Mouse (Mus musculus): ENCODE results near the gene Phkg2.
"Not testable (repeated sequence)": the region's sequence is repeated elsewhere in the genome, so short reads cannot be mapped to it uniquely, and the experiment has no call there.

Phkg2 gene

DNA sequence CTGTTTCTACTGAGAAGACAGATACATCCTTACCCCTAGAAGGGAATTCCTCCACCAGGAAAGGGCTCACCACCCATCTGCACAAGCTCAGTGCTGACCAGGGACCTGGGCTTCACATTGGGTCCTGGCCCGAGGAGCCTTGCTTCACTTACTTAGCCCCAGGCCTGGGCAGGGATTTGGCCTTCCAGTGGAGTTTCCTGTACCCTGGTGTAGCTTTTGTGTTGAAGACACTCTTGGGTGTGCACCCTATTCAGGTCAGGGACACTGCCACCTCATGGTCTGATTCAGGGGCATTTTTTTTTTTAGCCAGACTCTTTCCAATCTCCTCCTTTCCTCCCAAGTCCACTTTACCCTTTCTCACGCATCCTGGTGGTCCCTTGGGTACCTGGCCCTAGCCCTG is 29.8 kb downstream of the Phkg2 start:
- no peak for DNase-seq (ENCODE audit: low spot score in 2 of 2)

DNA sequence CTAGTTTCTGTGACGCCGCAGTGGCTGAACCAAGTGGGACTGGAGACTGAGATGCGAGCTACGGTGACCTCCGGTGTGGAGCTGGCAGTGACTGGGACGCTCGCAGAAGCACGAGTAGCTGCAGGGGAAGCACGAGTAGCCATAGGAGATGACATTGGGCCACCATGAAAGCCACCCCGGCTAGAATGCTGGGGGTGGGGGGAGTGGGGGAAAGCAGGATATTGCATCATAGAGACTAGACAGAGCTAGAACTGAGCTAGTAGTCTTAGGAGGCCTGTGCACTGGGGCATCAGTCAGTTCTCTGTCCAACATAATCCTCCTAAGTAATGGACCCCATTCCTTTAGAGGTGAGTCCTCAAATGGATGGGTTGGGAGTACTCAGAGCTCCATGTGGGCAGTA is 31.1 kb downstream of the Phkg2 start:
- DNase-seq (ENCODE audit: low spot score in 2 of 2), result no peak

DNA sequence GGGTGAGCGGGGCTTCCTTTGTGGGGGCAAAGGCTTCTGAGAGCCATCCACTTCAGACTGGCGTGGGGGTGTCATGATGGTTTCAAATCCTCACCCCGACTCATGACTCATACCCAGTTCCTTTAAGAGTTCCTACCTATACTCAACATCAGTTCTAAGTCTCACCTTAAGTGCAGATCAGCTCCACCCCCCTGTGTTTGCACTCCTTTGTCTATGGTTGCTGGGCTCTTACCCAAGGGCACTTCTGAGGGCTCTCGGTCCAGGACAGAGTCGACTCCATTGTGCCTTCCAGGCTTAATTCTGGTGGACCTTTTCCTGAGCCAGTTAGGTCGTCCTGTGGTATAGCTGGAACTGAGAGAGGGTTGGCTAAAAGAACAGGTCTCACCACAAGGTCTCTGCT is 34.0 kb downstream of the Phkg2 start:
- DNase-seq (ENCODE audit: low spot score in 2 of 2), result no peak

DNA sequence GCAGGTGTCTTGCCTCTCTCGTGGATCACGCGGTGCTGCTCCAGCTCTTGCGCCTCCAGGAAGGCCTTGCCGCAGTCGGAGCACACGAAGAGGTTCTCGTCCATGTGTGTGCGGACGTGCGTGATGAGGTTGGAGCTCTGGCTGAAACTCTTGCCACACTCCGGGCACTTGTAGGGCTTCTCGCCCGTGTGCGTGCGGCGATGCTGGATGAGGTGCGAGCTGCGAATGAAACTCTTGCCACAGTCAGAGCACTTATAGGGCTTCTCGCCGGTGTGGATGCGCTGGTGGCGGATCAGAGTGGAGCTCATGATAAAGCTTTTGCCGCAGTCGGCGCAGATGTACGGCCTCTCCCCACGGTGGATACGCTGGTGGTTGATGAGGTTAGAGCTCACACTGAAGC is 37.9 kb downstream of the Phkg2 start:
- no peak for DNase-seq (ENCODE audit: low spot score in 2 of 2)

DNA sequence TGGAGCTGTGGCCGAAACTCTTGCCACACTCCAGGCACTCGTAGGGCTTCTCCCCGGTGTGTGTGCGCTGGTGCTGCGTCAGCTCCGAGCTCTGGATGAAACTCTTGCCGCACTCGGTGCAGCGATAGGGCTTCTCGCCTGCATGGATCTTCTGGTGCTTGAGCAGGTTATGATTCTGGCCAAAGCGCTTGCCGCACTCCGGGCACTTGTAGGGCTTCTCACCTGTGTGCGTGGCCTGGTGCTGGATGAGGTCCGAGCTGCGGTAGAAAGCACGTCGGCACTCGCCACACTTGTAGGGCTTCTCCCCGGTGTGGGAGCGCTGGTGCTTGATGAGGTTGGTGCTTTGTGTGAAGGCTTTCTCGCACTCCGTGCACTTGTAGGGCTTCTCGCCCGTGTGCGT is 38.4 kb downstream of the Phkg2 start:
- DNase-seq (ENCODE audit: low spot score in 2 of 2), result no peak

DNA sequence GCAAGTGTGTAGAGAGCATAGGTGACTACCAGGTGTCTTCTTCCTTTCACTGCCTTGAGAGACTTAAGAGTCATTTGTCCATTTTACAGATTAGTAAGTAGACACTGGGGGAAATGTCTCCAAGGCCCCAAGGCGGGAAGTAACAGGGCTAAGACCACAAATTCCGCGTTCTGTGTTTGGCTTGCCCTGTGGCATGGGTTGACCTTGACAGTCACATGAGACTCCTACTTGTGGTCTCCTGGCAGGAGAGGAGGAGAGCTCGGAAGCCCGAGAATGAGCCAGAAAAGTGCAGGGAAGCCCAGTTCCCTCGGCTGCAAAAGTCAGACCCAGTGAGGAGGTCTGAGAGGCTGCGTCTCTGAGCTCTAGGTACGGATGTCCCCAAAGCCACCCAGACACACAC is 40.4 kb downstream of the Phkg2 start:
- peak in 1 of 2 experiments; percentile 17 for DNase-seq (ENCODE audit: low spot score in 2 of 2)

DNA sequence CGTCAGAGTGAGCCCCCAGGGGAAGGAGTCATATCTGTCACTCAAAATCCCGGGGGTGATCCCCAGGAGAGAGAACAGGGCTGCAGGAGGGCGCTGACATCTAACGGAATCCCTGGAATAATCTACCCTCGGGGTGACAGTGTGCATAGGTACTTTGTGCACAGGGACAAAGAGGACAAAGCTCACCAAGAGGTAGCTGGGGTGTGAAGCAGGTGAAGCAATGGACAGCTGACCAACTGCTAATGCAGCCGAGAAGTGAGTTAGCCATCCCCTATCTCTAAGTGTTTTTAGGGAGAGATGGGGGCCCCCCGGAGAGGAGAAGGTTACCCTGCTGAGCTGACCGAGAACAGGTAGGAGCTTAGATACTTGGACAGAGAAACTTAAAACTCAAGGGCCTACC is 41.0 kb downstream of the Phkg2 start:
- DNase-seq (ENCODE audit: low spot score in 2 of 2), result no peak

DNA sequence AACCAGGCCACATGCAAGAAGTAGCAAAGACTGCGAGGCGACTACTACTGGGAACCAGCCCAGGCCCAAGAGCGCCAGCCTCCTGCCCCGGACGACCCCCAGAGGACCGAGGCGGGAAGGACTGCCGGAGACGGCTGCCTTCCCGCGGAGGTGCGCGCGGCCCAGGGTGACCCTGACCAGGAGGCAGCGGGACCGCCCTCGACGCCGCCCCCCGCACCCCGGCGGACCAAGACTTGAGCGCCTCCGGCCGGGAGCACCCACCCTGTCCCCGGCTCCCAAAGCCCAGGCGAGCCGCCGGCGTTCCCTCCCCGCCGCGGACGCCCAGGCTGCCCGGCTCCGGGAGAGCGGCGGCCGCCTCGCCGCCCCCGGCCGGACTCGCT is 41.4 kb downstream of the Phkg2 start:
- DNase-seq (ENCODE audit: low spot score in 2 of 2), result peak; percentile 44 to 47

DNA sequence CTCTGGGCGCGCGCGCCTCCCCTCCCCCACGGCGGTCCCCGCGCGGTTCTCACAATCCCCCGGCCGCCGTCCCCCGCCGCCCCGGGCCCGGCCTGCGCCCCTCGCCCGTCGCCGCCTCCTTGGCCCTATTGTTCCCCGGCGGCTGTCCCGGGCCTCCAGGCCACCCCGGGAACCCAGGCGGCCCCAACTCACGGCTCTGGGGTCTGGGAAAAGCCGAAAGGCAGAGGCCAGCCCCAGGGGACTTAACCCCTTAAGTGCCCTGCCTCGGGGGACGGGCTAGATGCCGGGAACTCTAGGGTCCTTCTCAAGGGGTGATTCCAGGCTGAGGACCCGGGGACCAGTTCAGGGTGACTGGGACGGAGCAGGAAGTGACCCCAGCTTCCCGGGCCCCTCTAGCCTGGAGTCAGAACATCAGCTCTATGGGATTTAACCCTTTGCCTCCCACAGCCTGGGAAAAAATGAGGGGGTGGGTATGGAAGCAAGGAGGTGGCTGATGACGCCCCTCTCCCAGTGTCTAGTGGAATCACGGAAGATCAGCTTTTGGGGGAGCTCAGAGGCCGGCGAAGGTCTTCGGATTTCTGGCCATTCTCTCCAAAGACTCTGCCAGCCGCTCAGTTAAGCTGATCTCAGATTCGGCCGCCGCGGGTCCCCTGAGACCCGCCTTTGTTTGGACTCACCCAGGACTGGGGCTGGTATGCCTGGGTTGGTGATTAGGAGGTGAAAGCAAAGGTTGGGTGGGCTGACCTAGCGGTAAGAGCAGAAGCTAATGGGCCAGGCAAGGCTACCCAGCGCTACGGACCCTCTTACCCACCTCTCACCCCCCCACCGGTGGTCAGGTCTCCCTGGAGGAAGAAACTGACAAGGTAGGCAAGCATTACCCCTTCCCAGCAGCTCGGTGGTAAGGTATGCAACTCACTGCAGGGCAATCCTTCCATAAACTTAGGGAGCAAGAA is 42.0 kb downstream of the Phkg2 start, which contains the start of gene Zfp629:
Gene Zfp629, minus strand, starts transcription at position 907 of the 953 bp plus-strand sequence.
- peak; percentile 83 to 84 for DNase-seq (ENCODE audit: low spot score in 2 of 2)

DNA sequence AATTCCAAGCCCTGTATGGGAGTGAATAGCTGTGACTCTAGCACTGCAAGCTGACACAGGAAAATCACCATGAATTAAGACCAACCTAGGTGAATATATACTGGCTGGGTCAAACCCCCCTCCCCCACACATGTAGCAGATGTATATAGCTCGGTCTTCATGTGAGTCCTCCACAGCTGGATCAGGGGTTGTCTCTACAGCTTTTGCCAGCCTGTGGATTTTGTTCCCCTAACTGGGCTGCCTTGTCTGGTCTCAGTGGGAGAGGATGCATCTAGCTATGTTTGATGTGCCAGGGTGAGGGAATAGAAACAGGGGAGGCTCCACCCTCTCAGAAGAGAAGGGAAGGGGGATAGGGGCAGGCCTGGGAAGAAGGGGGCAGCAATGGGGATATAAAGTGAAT is 43.2 kb downstream of the Phkg2 start:
- DNase-seq (ENCODE audit: low spot score in 2 of 2), result no peak

DNA sequence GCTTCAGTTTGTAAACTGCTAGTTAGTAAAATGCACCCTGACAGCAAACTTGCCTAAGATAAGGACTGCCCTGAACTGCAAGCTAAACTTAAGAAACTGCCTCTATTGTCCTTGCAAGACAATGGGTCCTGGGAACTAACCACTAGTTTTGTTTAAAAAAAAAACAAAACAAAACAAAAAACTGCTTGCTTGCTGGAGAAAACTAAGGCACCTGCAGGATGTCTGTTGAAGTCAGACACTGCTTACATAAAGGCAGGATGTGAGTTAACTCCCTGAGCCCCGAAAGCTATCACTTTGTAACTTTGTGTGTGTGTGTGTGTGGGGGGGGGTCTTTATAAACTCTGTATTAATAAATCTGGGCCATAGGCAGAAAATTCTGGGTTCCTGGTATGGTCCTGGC is 43.7 kb downstream of the Phkg2 start:
- no peak for DNase-seq (ENCODE audit: low spot score in 2 of 2)

DNA sequence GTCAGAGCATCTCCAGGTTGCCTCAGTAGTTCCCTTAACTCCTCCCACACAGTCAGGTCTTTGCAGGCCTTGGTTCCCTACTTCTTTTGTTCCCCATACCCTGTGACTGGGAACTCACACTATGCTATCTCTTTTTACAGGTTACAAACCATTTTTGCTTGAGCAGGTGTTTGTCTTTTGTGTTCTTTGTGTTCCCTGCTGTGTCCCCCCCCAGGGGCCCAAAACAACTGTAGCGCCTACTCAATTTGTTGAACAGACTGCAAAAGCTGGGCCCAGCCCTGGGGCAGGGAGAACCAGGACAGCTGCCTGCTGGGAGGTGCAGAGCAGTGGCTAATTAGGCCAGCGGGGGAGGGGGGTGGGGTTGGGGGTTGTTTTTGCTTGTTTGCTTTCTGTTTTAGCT is 44.8 kb downstream of the Phkg2 start:
- no peak for DNase-seq (ENCODE audit: low spot score in 2 of 2)

DNA sequence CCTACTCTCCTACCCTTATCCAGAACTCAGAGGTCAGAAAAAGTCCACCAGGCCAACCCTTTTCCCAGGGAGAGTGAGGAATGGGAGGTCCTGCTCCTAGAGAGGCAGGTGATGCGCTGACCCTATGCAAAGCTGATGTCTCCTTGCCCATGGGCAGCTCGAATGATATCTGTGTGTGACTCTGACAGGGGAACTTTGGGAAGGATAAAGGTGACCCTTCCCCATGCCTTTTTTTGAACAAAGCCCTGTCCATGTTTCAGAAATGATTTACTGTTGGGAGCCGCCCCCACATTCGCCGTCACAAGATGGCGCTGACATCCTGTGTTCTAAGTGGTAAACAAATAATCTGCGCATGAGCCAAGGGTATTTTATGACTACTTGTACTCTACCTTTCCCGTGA is 45.3 kb downstream of the Phkg2 start:
- not testable (repeated sequence) for DNase-seq (ENCODE audit: low spot score in 2 of 2)

DNA sequence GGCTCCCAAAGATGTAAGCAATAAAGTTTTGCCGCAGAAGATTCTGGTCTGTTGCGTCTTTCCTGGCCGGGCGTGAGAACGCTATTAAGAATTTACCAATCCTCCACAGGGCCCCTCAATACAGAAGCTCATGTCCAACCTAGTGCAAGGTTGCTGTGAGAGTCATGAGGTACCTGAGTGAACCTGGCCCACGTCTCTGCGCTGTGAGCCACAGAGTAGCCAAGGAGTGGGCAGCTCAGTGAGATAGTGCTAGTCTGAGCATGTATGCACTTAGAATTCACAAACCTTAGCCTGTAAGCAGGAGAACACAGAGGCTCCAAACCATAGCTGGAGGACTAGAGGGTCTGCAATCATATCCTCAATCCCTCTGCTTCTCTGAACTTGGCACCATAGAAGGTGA is 52.9 kb downstream of the Phkg2 start:
- DNase-seq (ENCODE audit: low spot score in 2 of 2), result no peak

DNA sequence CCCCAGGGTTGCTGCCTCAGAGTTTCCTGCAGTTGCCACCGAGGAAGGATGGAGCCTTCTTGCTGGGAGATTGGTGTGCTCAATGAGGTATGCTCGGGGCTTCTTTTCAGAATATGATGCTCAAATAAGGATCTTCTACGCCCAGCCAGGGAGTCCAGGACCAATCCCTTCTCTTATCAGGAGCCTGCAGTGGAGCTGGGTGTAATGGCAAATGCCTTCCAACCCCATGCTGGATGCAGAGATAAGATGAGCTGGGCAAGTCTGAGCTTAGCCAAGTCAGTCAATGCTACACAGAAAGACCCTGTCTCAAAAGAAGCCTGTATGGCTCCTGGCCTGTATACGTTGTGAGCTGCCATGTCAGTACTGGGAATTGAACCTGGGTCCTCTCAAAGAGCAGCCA is 53.3 kb downstream of the Phkg2 start:
- no peak for DNase-seq (ENCODE audit: low spot score in 2 of 2)

DNA sequence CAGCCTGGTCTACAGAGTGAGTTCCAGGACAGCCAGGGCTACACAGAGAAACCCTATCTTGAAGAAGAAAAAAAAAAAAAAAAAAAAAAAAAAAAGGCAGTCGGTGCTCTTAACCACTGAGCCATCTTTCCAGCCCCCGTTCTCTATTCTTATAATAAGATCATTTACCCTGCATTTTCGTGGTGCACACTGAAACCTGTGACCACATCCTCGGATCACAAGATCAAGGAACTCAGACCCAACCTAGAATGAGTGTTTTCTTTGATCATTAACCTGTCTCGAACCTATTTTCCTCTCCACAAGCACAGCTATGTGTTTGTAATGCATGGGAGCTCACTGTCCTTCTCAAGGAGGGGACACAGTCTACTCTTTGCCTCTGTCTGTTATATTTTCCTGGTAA is 55.5 kb downstream of the Phkg2 start:
- no peak for DNase-seq (ENCODE audit: low spot score in 2 of 2)

DNA sequence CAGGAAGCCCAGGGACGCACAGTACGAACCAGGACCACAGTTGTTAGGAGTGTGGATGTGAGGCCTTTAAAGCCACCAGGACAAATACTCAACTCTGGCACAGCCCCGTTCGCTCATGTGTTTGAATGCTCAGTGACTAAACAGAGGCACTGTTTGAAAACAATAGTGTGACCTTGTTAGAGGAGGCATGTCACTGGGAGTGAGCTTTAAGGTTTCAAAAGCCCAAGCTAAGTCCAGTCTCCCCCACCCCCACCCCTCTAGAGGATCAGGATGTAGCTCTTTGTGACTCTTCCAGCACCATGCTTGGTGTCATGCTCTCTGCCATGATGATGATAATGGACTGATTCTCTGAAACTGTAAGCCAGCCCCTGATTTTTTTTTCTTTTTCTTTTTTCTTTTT is 58.3 kb downstream of the Phkg2 start:
- DNase-seq (ENCODE audit: low spot score in 2 of 2), result no peak

Data from heart, adult 9 months (tissue).